Mouse (Mus musculus): Measurements from ENCODE around the gene Gm11168. TPM values are rescaled to one million over a fixed set of nuclear protein-coding genes. Genes with fewer than 3 reads are reported as not detected.
A peak's percentile ranks its signal among the peaks of the same experiment; 100 is the strongest.
"Not testable (repeated sequence)": the region's sequence is repeated elsewhere in the genome, so short reads cannot be mapped to it uniquely, and the experiment has no call there.

Gene Gm11168
- polyA plus RNA-seq (2015; fragmentation: Nextera tagmentation; extraction: Ambion mirVana): 0.36 TPM in 1 of 2 replicates, not detected in the other

- H3K4me2 ChIP-seq (replicated peaks; ENCODE audit: low read depth, low read length); H3K4me1 ChIP-seq (ENCODE audit: insufficient read depth, low read depth, low read length); H3K36me3 ChIP-seq (ENCODE audit: insufficient read depth, low read length); H3K27me3 ChIP-seq (replicated peaks; ENCODE audit: insufficient read depth, low read length); H3K27ac ChIP-seq (ENCODE audit: low read length); H3K9me3 ChIP-seq (ENCODE audit: low read length); DNase-seq (ENCODE audit: low spot score); H3K4me3 ChIP-seq (ENCODE audit: low read depth, low read length); ATAC-seq; H3K9ac ChIP-seq (replicated peaks; ENCODE audit: low read depth): not testable (repeated sequence)
- WGBS: 76% methylated on average over 6 of the region's 14 CpGs
Measured at GRCm38 (mm10) chr9:3002794-3003396, at the start of gene Gm11168. Gm11168 (plus strand) TSS chr9:3003346.

- WGBS: 66% methylated on average over 12 of the region's 12 CpGs
- not testable (repeated sequence) for H3K36me3 ChIP-seq (ENCODE audit: insufficient read depth, low read length); H3K27me3 ChIP-seq (replicated peaks; ENCODE audit: insufficient read depth, low read length); ATAC-seq; H3K4me1 ChIP-seq (ENCODE audit: insufficient read depth, low read depth, low read length); H3K9ac ChIP-seq (replicated peaks; ENCODE audit: low read depth); H3K9me3 ChIP-seq (ENCODE audit: low read length); H3K27ac ChIP-seq (ENCODE audit: low read length); H3K4me2 ChIP-seq (replicated peaks; ENCODE audit: low read depth, low read length); H3K4me3 ChIP-seq (ENCODE audit: low read depth, low read length)
- peak; percentile 4 for DNase-seq (ENCODE audit: low spot score)
Measured at GRCm38 (mm10) chr9:3000445-3000972, 2.6 kb upstream of the Gm11168 start, which contains the start of gene Gm10722. Gm10722 (plus strand) TSS chr9:3000922.

GRCm38 (mm10) chr9:3001006-3001405 lies 2.1 kb upstream of the Gm11168 start:
- H3K9ac ChIP-seq (replicated peaks; ENCODE audit: low read depth); H3K36me3 ChIP-seq (ENCODE audit: insufficient read depth, low read length); H3K4me2 ChIP-seq (replicated peaks; ENCODE audit: low read depth, low read length); H3K27me3 ChIP-seq (replicated peaks; ENCODE audit: insufficient read depth, low read length); H3K4me1 ChIP-seq (ENCODE audit: insufficient read depth, low read depth, low read length); ATAC-seq; H3K9me3 ChIP-seq (ENCODE audit: low read length); H3K27ac ChIP-seq (ENCODE audit: low read length); DNase-seq (ENCODE audit: low spot score); H3K4me3 ChIP-seq (ENCODE audit: low read depth, low read length): not testable (repeated sequence)
- WGBS: 65% methylated on average over 8 of the region's 8 CpGs

GRCm38 (mm10) chr9:3001948-3002659 lies 1.0 kb upstream of the Gm11168 start:
- H3K27ac ChIP-seq (ENCODE audit: low read length); H3K36me3 ChIP-seq (ENCODE audit: insufficient read depth, low read length); H3K4me1 ChIP-seq (ENCODE audit: insufficient read depth, low read depth, low read length); H3K9ac ChIP-seq (replicated peaks; ENCODE audit: low read depth); H3K4me3 ChIP-seq (ENCODE audit: low read depth, low read length); H3K4me2 ChIP-seq (replicated peaks; ENCODE audit: low read depth, low read length); H3K27me3 ChIP-seq (replicated peaks; ENCODE audit: insufficient read depth, low read length); H3K9me3 ChIP-seq (ENCODE audit: low read length): not testable (repeated sequence)
- DNase-seq (ENCODE audit: low spot score) (peak; percentile 9), ATAC-seq (peak; percentile 73)
- 55% methylated on average over 8 of the region's 11 CpGs for WGBS

- not testable (repeated sequence) for H3K36me3 ChIP-seq (ENCODE audit: insufficient read depth, low read length); H3K9ac ChIP-seq (replicated peaks; ENCODE audit: low read depth); H3K27me3 ChIP-seq (replicated peaks; ENCODE audit: insufficient read depth, low read length); H3K4me1 ChIP-seq (ENCODE audit: insufficient read depth, low read depth, low read length); H3K4me3 ChIP-seq (ENCODE audit: low read depth, low read length); H3K9me3 ChIP-seq (ENCODE audit: low read length); DNase-seq (ENCODE audit: low spot score); ATAC-seq; H3K27ac ChIP-seq (ENCODE audit: low read length); H3K4me2 ChIP-seq (replicated peaks; ENCODE audit: low read depth, low read length)
- WGBS: 80% methylated on average over 1 of the region's 5 CpGs
Measured at GRCm38 (mm10) chr9:3006179-3006578, 3.0 kb downstream of the Gm11168 start.

- not testable (repeated sequence) for H3K9me3 ChIP-seq (ENCODE audit: low read length); H3K36me3 ChIP-seq (ENCODE audit: insufficient read depth, low read length); H3K4me3 ChIP-seq (ENCODE audit: low read depth, low read length); H3K4me1 ChIP-seq (ENCODE audit: insufficient read depth, low read depth, low read length); H3K4me2 ChIP-seq (replicated peaks; ENCODE audit: low read depth, low read length); H3K27me3 ChIP-seq (replicated peaks; ENCODE audit: insufficient read depth, low read length); H3K9ac ChIP-seq (replicated peaks; ENCODE audit: low read depth); H3K27ac ChIP-seq (ENCODE audit: low read length); DNase-seq (ENCODE audit: low spot score)
- WGBS: 65% methylated on average over 7 of the region's 8 CpGs
- ATAC-seq: peak; percentile 58
Measured at GRCm38 (mm10) chr9:3006636-3007035, 3.5 kb downstream of the Gm11168 start.

- 79% methylated on average over 7 of the region's 9 CpGs for WGBS
- H3K4me3 ChIP-seq (ENCODE audit: low read depth, low read length); H3K27ac ChIP-seq (ENCODE audit: low read length); H3K9ac ChIP-seq (replicated peaks; ENCODE audit: low read depth); H3K9me3 ChIP-seq (ENCODE audit: low read length); H3K36me3 ChIP-seq (ENCODE audit: insufficient read depth, low read length); H3K4me1 ChIP-seq (ENCODE audit: insufficient read depth, low read depth, low read length); H3K4me2 ChIP-seq (replicated peaks; ENCODE audit: low read depth, low read length); H3K27me3 ChIP-seq (replicated peaks; ENCODE audit: insufficient read depth, low read length): not testable (repeated sequence)
- peak; percentile 5 for DNase-seq (ENCODE audit: low spot score)
- ATAC-seq: peak; percentile 15; the same call in 1 of the 2 replicates
Measured at GRCm38 (mm10) chr9:3007272-3007671, 4.1 kb downstream of the Gm11168 start.

- not testable (repeated sequence) for H3K27me3 ChIP-seq (replicated peaks; ENCODE audit: insufficient read depth, low read length); H3K27ac ChIP-seq (ENCODE audit: low read length); H3K4me2 ChIP-seq (replicated peaks; ENCODE audit: low read depth, low read length); H3K9ac ChIP-seq (replicated peaks; ENCODE audit: low read depth); H3K9me3 ChIP-seq (ENCODE audit: low read length); H3K36me3 ChIP-seq (ENCODE audit: insufficient read depth, low read length); DNase-seq (ENCODE audit: low spot score); H3K4me3 ChIP-seq (ENCODE audit: low read depth, low read length); H3K4me1 ChIP-seq (ENCODE audit: insufficient read depth, low read depth, low read length)
- ATAC-seq: peak; percentile 27; the same call in 1 of the 2 replicates
- WGBS: no CpG with 5 or more reads among the region's 5 CpGs
Measured at GRCm38 (mm10) chr9:3009331-3009730, 6.2 kb downstream of the Gm11168 start.

- not testable (repeated sequence) for H3K27me3 ChIP-seq (replicated peaks; ENCODE audit: insufficient read depth, low read length); H3K4me1 ChIP-seq (ENCODE audit: insufficient read depth, low read depth, low read length); H3K36me3 ChIP-seq (ENCODE audit: insufficient read depth, low read length); H3K4me3 ChIP-seq (ENCODE audit: low read depth, low read length); H3K4me2 ChIP-seq (replicated peaks; ENCODE audit: low read depth, low read length); DNase-seq (ENCODE audit: low spot score); H3K9ac ChIP-seq (replicated peaks; ENCODE audit: low read depth); H3K27ac ChIP-seq (ENCODE audit: low read length); ATAC-seq; H3K9me3 ChIP-seq (ENCODE audit: low read length)
- 83% methylated on average over 2 of the region's 7 CpGs for WGBS
Measured at GRCm38 (mm10) chr9:3012054-3012621, 9.0 kb downstream of the Gm11168 start.
